In the genomic region with DNA sequence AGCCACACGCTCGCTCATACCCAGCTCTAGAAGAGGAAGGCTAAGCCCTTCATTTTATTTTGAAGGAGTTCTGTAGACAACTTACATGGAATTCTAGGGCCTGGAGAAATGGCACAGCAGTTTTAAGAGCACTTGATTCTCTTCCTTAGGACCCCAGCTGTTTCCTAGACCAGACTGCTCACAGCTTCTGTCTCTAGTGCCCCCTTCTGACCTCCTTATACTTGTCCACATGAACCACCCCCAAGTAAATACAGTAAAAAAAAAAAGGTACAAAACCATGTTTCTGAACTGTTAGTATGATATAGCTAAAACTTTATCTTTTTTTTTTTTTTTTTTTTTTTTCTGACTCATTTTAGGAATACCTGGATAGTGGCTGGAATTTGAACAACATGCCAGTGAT, we compare ENCODE assay signal across 26 mouse cellular contexts. TPM values are rescaled to one million over a fixed set of nuclear protein-coding genes. Genes with fewer than 3 reads are reported as not detected.
A peak's percentile ranks its signal among the peaks of the same experiment; 100 is the strongest.
DNase-seq lines count a peak whose midpoint lies in the region; ATAC-seq and TF ChIP-seq lines count a peak whose summit lies in the region.
"Had no signal": no experiment of that assay in that cellular context is flagged by ENCODE, and none has a peak within 500 bp of the region (broad histone marks: within the 10 kb centered on the region; RNA-seq: fewer than 3 reads in every experiment).

No protein-coding gene starts in this region.

- H3K4me3 ChIP-seq in gastrocnemius, adult 2 months, result no peak overlapping the region
- H3K4me3 ChIP-seq in lung, embryonic 14.5 days (ENCODE audit: low read depth, low read length), result no peak overlapping the region
- H3K4me3 ChIP-seq in forebrain, embryonic 12.5 days (replicated peaks), result no peak overlapping the region
- H3K4me3 ChIP-seq: forebrain, embryonic 15.5 days; heart, embryonic 13.5 days; limb, embryonic 13.5 days had no signal

- intact Hi-C loops in gastrocnemius, adult 2 months (cut with DNase I), result loop anchor here (10.0 kb wide), 1 partner anchor 239 kb away; the partner anchor contains the start of gene Tmem183a

- no peak overlapping the region for H3K27ac ChIP-seq in gastrocnemius, adult 2 months
- H3K27ac ChIP-seq in lung, embryonic 14.5 days (ENCODE audit: low read depth), result no peak overlapping the region
- H3K27ac ChIP-seq in forebrain, embryonic 12.5 days, result no peak overlapping the region
- H3K27ac ChIP-seq: forebrain, embryonic 15.5 days; heart, embryonic 13.5 days; hindbrain, embryonic 14.5 days; limb, embryonic 13.5 days; liver, embryonic 14.5 days had no signal

- DNase-seq in gastrocnemius, adult 2 months, result no peak
- DNase-seq in gastrocnemius, adult 8-10 months (ENCODE audit: low spot score in 2 of 2), result no peak
- DNase-seq in lung, embryonic 14.5 days, result peak; percentile 5
- no peak for DNase-seq in lung, postnatal 25 days (ENCODE audit: low spot score)
- DNase-seq in 416B (ENCODE audit: low read depth) (peak; percentile 52), R1 (ENCODE audit: low read depth, low spot score) (peak; percentile 56)
- no peak for DNase-seq in adrenal gland, adult 8-10 months
- DNase-seq: cerebellum, adult 8-10 months; gastrocnemius, postnatal 36 days; heart, postnatal 36 days; lung, postnatal 14 days; right cerebral cortex, adult 18-20 months; thymus, postnatal 4 days had no signal

- H3K4me1 ChIP-seq in lung, embryonic 14.5 days (ENCODE audit: insufficient read depth), result no peaks in the 10 kb centered on the region
- H3K4me1 ChIP-seq in forebrain, embryonic 12.5 days, result no peaks in the 10 kb centered on the region
- H3K4me1 ChIP-seq: forebrain, embryonic 15.5 days; heart, embryonic 13.5 days; limb, embryonic 13.5 days had no signal

- H3K9ac ChIP-seq in lung, embryonic 14.5 days, result no peak overlapping the region
- H3K9ac ChIP-seq in forebrain, embryonic 12.5 days, result no peak overlapping the region
- H3K9ac ChIP-seq: forebrain, embryonic 15.5 days; heart, embryonic 13.5 days; hindbrain, embryonic 14.5 days; limb, embryonic 13.5 days; liver, embryonic 14.5 days had no signal

- peaks cover 82% of the 10 kb centered on the region for H3K36me3 ChIP-seq in lung, embryonic 14.5 days (ENCODE audit: insufficient read depth)
- H3K36me3 ChIP-seq in forebrain, embryonic 12.5 days (replicated peaks), result peaks cover 84% of the 10 kb centered on the region

- H3K4me2 ChIP-seq in lung, embryonic 14.5 days, result no peak overlapping the region
- no peak overlapping the region for H3K4me2 ChIP-seq in forebrain, embryonic 12.5 days
- H3K4me2 ChIP-seq: forebrain, embryonic 15.5 days; heart, embryonic 13.5 days; hindbrain, embryonic 14.5 days; limb, embryonic 13.5 days had no signal

- no peak for ATAC-seq in lung, embryonic 14.5 days (ENCODE audit: insufficient read depth)
- ATAC-seq in forebrain, embryonic 12.5 days (ENCODE audit: low FRiP score), result no peak
- ATAC-seq: forebrain, embryonic 15.5 days had no signal

- peak; percentile 16; the same call in 1 of the 2 replicates for TF ChIP-seq CTCF in gastrocnemius, adult 2 months (IDR thresholded peaks at IDR 0.05)
- TF ChIP-seq CTCF in lung, embryonic 14.5 days (IDR thresholded peaks at IDR 0.05; ENCODE audit: low read depth), result no peak

- H3K9me3 ChIP-seq in lung, embryonic 14.5 days (ENCODE audit: low read depth, low read length), result no peaks in the 10 kb centered on the region
- H3K9me3 ChIP-seq in forebrain, embryonic 12.5 days, result no peaks in the 10 kb centered on the region
- H3K9me3 ChIP-seq: forebrain, embryonic 15.5 days; heart, embryonic 13.5 days; limb, embryonic 13.5 days had no signal

- whole genome bisulfite sequencing in lung, embryonic 14.5 days, result 96% methylated on average over 2 of the region's 2 CpGs
- WGBS in forebrain, embryonic 12.5 days, result 97% methylated on average over 2 of the region's 2 CpGs

- H3K27me3 ChIP-seq in lung, embryonic 14.5 days (ENCODE audit: insufficient read depth, low read length), result no peaks in the 10 kb centered on the region
- no peaks in the 10 kb centered on the region for H3K27me3 ChIP-seq in forebrain, embryonic 12.5 days
- H3K27me3 ChIP-seq: forebrain, embryonic 15.5 days; heart, embryonic 13.5 days; limb, embryonic 13.5 days had no signal

RNA-seq across cellular contexts. Expression of gene Syt2, which starts 42.4 kb away (rescaled TPM):
- not detected for total RNA-seq in gastrocnemius, adult 2 months (2021)
- under 1 TPM in 1 of 4 experiments, not detected in 3; 0.02 TPM for total RNA-seq in gastrocnemius, adult 8-10 months (2022)
- 0.58 and 1.0 TPM in 2 replicates for polyA plus RNA-seq in lung, embryonic 14.5 days (2014; fragmentation: Nextera tagmentation; extraction: Ambion mirVana)
- under 1 TPM; 0.07 to 0.22 (median 0.11) TPM for total RNA-seq in adrenal gland, adult 8-10 months (2022)
- polyA plus RNA-seq in forebrain, embryonic 12.5 days (2016; fragmentation: Nextera tagmentation; extraction: Ambion mirVana), result 0.95 and 1.2 TPM in 2 replicates
- total RNA-seq: gastrocnemius, postnatal 36 days; heart, postnatal 36 days had no signal

RNA-seq across cellular contexts. Expression of gene Kdm5b, which starts 44.1 kb away (rescaled TPM):
- total RNA-seq in gastrocnemius, adult 2 months (2021), result 1 to 10 TPM; 9.7 to 9.8 TPM
- total RNA-seq in gastrocnemius, adult 8-10 months (2022), result 1 to 10 TPM; 8.4 to 9.8 (median 9.5) TPM
- 54.7 and 59.0 TPM in 2 replicates for polyA plus RNA-seq in lung, embryonic 14.5 days (2014; fragmentation: Nextera tagmentation; extraction: Ambion mirVana)
- 10 to 100 TPM; 45.9 to 65.0 (median 52.6) TPM for total RNA-seq in adrenal gland, adult 8-10 months (2022)
- polyA plus RNA-seq in forebrain, embryonic 12.5 days (2016; fragmentation: Nextera tagmentation; extraction: Ambion mirVana), result 98.2 and 103 TPM in 2 replicates

RNA-seq across cellular contexts. Expression of gene Mgat4e, which starts 54.6 kb away (rescaled TPM):
- total RNA-seq in gastrocnemius, adult 2 months (2021), result not detected
- not detected for total RNA-seq in gastrocnemius, adult 8-10 months (2022)
- polyA plus RNA-seq in lung, embryonic 14.5 days (2014; fragmentation: Nextera tagmentation; extraction: Ambion mirVana), result 0.27 TPM in 1 of 2 replicates, not detected in the other
- not detected for total RNA-seq in adrenal gland, adult 8-10 months (2022)
- polyA plus RNA-seq in forebrain, embryonic 12.5 days (2016; fragmentation: Nextera tagmentation; extraction: Ambion mirVana), result not detected in 2 replicates
- total RNA-seq: adrenal gland, postnatal 4 days; common myeloid progenitor, adult 5-6 weeks; gastrocnemius, postnatal 36 days; heart, postnatal 36 days; layer of hippocampus, postnatal 25 days had no signal
- polyA plus RNA-seq: embryonic facial prominence, embryonic 11.5 days; forebrain, embryonic 15.5 days; heart, embryonic 13.5 days; hindbrain, embryonic 14.5 days; intestine, embryonic 14.5 days; kidney, embryonic 14.5 days; large intestine, adult 2 months; limb, embryonic 13.5 days; liver, embryonic 14.5 days had no signal

Comparison
In these comparisons a context has a peak if more than half of its experiments do, and no peak if none do; other contexts are left out.
1. DNase-seq: peak in lung, embryonic 14.5 days (single experiment), 416B (single experiment) and R1 (single experiment); none in gastrocnemius, adult 2 months (single experiment), gastrocnemius, adult 8-10 months (0 of 2), lung, postnatal 25 days (single experiment) and adrenal gland, adult 8-10 months (single experiment).
2. RNA of gene Kdm5b, which starts 44.1 kb away (total RNA-seq): 45.9 to 65.0 TPM in adrenal gland, adult 8-10 months; 9.7 to 9.8 TPM in gastrocnemius, adult 2 months and 8.4 to 9.8 TPM in gastrocnemius, adult 8-10 months; every median in the first group is over 4 times any median in the second.